Mouse (Mus musculus) kidney, embryonic 15.5 days (tissue): ENCODE measurements around the gene Hist1h4d. TPM values are rescaled to one million over a fixed set of nuclear protein-coding genes. Genes with fewer than 3 reads are reported as not detected.
A peak's percentile ranks its signal among the peaks of the same experiment; 100 is the strongest.
"Not testable (repeated sequence)": the region's sequence is repeated elsewhere in the genome, so short reads cannot be mapped to it uniquely, and the experiment has no call there.

ENCODE experiments used
- ATAC-seq: fragments of 200-750 bp; cut with Nextera tagmentation; replicated peaks from 2 replicates; pipeline ENCODE4 v1.8.0; 2017; ENCODE audit warnings: moderate TSS enrichment; ENCODE audit not compliant: low FRiP score
- H3K27ac ChIP-seq: fragments of 300-500 bp; sonication (generic); 2 replicates; pipeline ENCODE4 v1.5.1; 2015; ENCODE audit warnings: mild to moderate bottlenecking, inconsistent platforms
- H3K27me3 ChIP-seq: fragments of 300-500 bp; sonication (generic); 2 replicates; pipeline ENCODE4 v1.6.1; 2015; ENCODE audit warnings: inconsistent platforms
- H3K36me3 ChIP-seq: fragments of 300-500 bp; sonication (generic); 2 replicates; pipeline ENCODE4 v1.6.1; 2015; ENCODE audit warnings: inconsistent platforms
- H3K4me1 ChIP-seq: fragments of 300-500 bp; sonication (generic); 2 replicates; pipeline ENCODE4 v1.6.1; 2015; ENCODE audit warnings: inconsistent platforms
- H3K4me2 ChIP-seq: fragments of 300-500 bp; sonication (generic); 2 replicates; pipeline ENCODE4 v1.6.1; 2015; ENCODE audit warnings: moderate library complexity, mild to moderate bottlenecking, inconsistent platforms
- H3K4me3 ChIP-seq: fragments of 300-500 bp; sonication (generic); replicated peaks from 2 replicates; pipeline ENCODE4 v1.5.1; 2015; ENCODE audit warnings: mild to moderate bottlenecking, inconsistent platforms
- H3K9ac ChIP-seq: fragments of 300-500 bp; sonication (generic); 2 replicates; pipeline ENCODE4 v1.6.1; 2015; ENCODE audit warnings: mild to moderate bottlenecking, inconsistent platforms
- H3K9me3 ChIP-seq: fragments of 300-500 bp; sonication (generic); replicated peaks from 2 replicates; pipeline ENCODE4 v1.6.1; 2016; ENCODE audit warnings: inconsistent platforms
- WGBS: fragments of 180-500 bp; shearing (Covaris S2); methylation state at CpG from one replicate; pipeline ENCODE4 v1.1.7; 2015; ENCODE audit warnings: mixed read lengths; 5-methylcytosine and 5-hydroxymethylcytosine counted together
- polyA plus RNA-seq: library from polyadenylated mRNA; unstranded; fragments of >200 nt; fragmentation: Nextera tagmentation; extraction: Ambion mirVana; gene quantifications from 2 replicates; pipeline ENCODE4 v1.2.1, GENCODE M21; 2015

Gene Hist1h4d
- polyA plus RNA-seq, 1 experiment from 2014 or later, result 123 TPM

DNA sequence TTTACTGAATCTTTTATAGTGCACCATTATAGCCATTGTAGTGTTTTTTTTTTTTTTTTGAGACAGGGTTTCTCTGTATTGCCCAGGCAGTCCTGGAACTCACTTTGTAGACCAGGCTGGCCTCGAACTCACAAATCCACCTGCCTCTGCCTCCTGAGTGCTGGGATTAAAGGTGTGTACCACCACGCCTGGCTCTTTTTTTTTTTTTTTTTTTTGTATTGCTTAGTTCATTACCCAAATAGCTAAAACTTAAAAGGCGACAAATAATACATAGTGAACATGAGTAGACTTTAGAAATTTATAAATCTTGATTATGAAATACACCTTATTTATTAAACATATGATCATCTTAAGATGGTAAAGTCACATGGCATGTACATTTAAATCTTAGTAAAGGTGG is 39.9 kb upstream of the Hist1h4d start:
- no peaks in the 10 kb centered on the region for H3K27me3 ChIP-seq
- H3K4me3 ChIP-seq, result no peak overlapping the region
- no peak overlapping the region for H3K27ac ChIP-seq
- no peak overlapping the region for H3K4me2 ChIP-seq
- WGBS, result 87% methylated on average over 3 of the region's 3 CpGs
- H3K36me3 ChIP-seq, result no peaks in the 10 kb centered on the region
- H3K9ac ChIP-seq, result no peak overlapping the region
- no peaks in the 10 kb centered on the region for H3K9me3 ChIP-seq
- peaks cover 28% of the 10 kb centered on the region for H3K4me1 ChIP-seq
- no peak for ATAC-seq

DNA sequence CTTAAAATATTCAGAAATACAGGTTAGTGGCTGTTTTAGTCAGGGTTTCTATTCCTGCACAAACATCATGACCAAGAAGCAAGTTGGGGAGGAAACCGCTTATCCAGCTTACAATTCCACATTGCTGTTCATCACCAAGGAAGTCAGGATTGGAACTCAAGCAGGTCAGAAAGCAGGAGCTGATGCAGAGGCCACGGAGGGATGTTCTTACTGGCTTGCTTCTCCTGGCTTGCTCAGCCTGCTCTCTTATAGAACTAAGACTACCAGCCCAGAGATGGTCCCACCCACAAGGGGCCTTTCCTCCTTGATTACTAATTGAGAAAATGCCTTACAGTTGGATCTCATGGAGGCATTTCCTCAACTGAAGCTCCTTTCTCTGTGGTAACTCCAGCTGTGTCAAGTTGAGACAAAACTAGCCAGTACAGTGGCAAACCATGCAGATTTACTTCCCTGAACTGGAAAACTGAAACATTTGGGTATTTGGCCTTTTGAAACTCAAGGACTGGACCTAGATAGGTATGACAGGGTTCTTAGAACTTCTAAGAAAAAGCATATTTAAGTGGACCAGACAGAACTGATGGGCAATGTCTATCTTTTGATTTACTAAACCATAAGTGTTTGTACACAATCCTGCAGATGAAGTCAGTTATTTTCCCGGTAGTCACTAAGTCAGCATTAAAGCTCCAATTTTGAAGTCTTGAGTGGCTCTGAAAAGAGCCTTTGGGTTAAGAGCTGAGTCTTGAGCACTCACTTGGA is 39.0 kb upstream of the Hist1h4d start:
- not testable (repeated sequence) for H3K36me3 ChIP-seq, H3K9me3 ChIP-seq, ATAC-seq, H3K27me3 ChIP-seq
- peak overlapping the region; percentile 96 for H3K27ac ChIP-seq
- peak overlapping the region; percentile 52 for H3K4me3 ChIP-seq
- WGBS, result 5% methylated on average over 3 of the region's 3 CpGs
- H3K4me2 ChIP-seq, result peak overlapping the region; percentile 74
- H3K4me1 ChIP-seq, result peaks cover 20% of the 10 kb centered on the region; the same call in 1 of the 2 replicates
- peak overlapping the region; percentile 57 for H3K9ac ChIP-seq

DNA sequence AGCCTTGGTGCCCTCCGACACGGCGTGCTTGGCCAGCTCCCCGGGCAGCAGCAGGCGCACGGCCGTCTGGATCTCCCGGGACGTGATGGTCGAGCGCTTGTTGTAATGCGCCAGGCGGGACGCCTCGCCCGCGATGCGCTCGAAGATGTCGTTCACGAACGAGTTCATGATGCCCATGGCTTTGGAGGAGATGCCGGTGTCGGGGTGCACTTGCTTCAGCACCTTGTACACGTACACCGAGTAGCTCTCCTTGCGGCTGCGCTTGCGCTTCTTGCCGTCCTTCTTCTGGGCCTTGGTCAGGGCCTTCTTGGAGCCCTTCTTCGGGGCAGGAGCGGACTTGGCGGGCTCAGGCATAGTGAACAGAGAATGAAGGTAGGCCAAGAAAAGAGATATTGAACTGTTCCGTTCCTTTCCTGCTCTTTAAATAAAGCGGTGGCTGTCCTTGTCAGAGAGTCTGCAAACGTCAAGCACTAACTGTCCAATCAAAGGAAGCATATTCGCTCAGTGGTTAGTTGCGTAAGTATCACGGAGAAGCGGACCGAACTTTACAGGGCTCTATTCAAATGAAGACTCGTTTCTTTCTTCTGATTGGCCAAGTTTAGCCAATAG is 38.3 kb upstream of the Hist1h4d start, which contains the start of gene Hist1h2bh:
TSS of gene Hist1h2bh (minus strand) at position 394 of the 609 bp plus-strand sequence.
- peak within 1 kb of the TSS; percentile 57 for H3K9ac ChIP-seq
- peak within 1 kb of the TSS; percentile 52 for H3K4me3 ChIP-seq
- not testable (repeated sequence) for H3K27me3 ChIP-seq, H3K36me3 ChIP-seq, H3K9me3 ChIP-seq
- H3K4me2 ChIP-seq, result peak within 1 kb of the TSS; percentile 74
- peak within 1 kb of the TSS; percentile 97 for H3K27ac ChIP-seq
- under 1% methylated on average over 28 of the region's 42 CpGs for WGBS
- peak; percentile 95 for ATAC-seq
- peaks cover 16% of the 10 kb centered on the region; the same call in 1 of the 2 replicates for H3K4me1 ChIP-seq

DNA sequence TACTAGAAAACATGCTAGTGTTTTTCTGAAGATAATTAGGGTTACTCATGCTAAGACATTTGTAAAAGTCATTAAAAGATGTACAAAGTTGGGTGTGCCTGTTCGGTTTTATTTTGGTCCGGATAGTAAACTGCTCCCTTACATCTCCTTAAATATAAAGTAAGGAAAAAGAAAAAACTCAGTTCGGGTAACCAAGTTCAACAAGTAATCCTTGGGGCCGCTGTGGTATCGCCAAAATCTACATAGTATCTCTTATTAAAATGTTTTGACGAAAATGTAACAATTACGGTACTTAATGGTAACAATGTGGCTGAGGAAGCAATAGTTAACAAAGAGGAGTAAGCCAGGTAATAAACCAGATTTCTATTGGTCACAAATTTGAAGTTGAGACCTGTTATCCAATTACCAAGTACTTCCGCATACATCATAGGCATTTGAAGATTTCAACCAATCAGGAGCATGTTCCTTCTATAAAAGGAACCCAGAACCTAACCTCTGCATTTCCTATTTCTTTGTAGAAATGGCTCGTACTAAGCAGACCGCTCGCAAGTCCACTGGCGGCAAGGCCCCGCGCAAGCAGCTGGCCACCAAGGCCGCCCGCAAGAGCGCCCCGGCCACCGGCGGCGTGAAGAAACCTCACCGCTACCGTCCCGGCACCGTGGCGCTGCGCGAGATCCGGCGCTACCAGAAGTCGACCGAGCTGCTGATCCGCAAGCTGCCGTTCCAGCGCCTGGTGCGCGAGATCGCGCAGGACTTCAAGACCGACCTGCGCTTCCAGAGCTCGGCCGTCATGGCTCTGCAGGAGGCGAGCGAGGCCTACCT is 37.2 kb upstream of the Hist1h4d start, which contains the start of gene Hist1h3f:
TSS of gene Hist1h3f (plus strand) at position 88 of the 822 bp plus-strand sequence.
- no peaks in the 10 kb centered on the region for H3K9me3 ChIP-seq
- 0 out of 2 replicates have a peak, but pooled peaks cover 13% of the 10 kb centered on the region for H3K4me1 ChIP-seq
- peak within 1 kb of the TSS; percentile 97 for H3K27ac ChIP-seq
- peak within 1 kb of the TSS; percentile 74 for H3K4me2 ChIP-seq
- peak; percentile 93 for ATAC-seq
- H3K36me3 ChIP-seq, result no peaks in the 10 kb centered on the region
- peak within 1 kb of the TSS; percentile 57 for H3K9ac ChIP-seq
- peak within 1 kb of the TSS; percentile 52 for H3K4me3 ChIP-seq
- WGBS, result under 1% methylated on average over 26 of the region's 45 CpGs
- H3K27me3 ChIP-seq, result no peaks in the 10 kb centered on the region

DNA sequence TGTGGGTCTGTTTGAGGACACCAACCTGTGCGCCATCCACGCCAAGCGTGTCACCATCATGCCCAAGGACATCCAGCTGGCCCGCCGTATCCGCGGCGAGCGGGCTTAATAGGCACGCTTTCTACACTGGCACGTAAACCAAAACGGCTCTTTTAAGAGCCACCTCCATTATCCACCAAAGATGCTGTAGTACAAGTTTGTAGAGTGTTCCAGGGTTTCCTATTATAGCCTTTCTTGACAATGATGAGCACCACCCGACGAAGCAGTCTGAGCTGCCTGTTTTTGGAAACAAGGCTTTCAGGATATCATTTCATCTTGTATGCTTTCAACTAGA is 36.6 kb upstream of the Hist1h4d start:
- peak overlapping the region; percentile 50 for H3K4me3 ChIP-seq
- peak overlapping the region; percentile 74 for H3K4me2 ChIP-seq
- under 1% methylated on average over 13 of the region's 14 CpGs for WGBS
- H3K9me3 ChIP-seq, H3K27me3 ChIP-seq, H3K36me3 ChIP-seq, ATAC-seq: not testable (repeated sequence)
- peak overlapping the region; percentile 45 for H3K9ac ChIP-seq
- H3K4me1 ChIP-seq, result 0 out of 2 replicates have a peak, but pooled peaks cover 13% of the 10 kb centered on the region
- peak overlapping the region; percentile 97 for H3K27ac ChIP-seq

DNA sequence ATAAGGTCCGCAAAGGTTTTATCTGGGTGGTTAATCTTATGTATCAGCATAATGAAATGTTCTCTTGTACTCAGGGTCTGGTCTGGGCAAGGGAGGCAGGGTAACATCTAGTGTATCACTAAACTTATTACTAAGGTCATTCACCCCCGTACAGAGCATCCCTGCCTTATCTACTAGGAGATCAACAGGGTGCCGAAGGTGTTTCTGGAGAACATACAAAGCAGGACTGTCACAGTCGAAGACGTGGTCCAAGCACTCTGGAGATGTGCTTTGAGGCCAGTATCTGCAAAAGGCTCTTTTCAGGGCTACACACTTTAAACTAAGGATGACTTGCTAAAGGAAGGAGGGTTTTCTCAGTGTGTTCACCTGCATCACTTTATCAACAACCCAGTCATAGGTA is 34.7 kb upstream of the Hist1h4d start:
- 64% methylated on average over 5 of the region's 5 CpGs for WGBS
- Histone ChIP-seq H3K27ac (peak overlapping the region; percentile 54), H3K4me3 (no peak overlapping the region), H3K4me2 (no peak overlapping the region), H3K36me3 (no peaks in the 10 kb centered on the region), H3K4me1 (peaks cover 14% of the 10 kb centered on the region), H3K9me3 (no peaks in the 10 kb centered on the region), H3K9ac (no peak overlapping the region), H3K27me3 (no peaks in the 10 kb centered on the region)
- ATAC-seq, result no peak

DNA sequence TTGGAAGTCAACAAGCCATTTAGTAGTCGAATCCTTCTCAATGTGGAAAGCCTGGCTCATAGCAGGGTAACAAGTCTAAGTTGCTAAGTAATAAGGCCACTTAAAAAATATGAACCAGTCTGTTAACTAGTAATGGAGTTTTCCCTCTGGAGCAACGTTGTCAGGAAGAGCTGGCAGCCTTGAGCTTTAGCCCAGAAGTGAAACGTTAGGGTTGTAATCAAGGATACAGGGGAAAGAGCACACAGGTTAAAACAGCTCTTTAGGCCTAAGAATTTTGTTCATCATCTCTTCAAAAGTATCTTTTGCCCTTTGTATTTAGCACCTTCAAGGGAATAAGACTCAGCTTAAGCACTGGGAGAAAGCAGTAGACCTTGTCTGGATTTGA is 30.6 kb upstream of the Hist1h4d start:
- Histone ChIP-seq H3K27ac (peak overlapping the region; percentile 94), H3K9me3 (no peaks in the 10 kb centered on the region)
- ATAC-seq, result no peak

DNA sequence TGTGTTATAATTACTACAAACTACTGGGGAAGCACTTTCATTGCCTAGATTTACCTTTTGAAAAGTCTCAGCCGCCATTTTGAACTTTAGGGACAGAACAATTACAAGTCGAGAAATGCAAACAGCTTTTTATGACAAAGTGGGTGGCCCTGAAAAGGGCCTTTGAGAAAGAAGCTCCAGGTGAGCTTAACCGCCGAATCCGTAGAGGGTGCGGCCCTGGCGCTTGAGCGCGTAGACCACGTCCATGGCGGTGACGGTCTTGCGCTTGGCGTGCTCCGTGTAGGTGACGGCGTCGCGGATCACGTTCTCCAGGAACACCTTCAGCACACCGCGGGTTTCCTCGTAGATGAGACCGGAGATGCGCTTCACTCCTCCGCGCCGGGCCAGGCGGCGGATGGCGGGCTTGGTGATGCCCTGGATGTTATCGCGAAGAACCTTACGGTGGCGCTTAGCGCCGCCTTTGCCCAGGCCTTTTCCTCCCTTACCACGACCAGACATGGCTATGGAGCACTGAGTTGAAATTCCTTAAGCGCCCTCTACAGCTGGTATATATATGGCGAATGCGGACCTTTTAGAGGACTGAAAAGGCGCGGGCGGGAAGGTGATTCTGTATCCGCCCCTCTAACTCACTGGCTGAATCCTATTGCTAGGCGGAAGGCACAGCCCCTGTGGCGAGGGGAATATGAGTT is 30.1 kb upstream of the Hist1h4d start, which contains the start of gene Hist1h4f:
TSS of gene Hist1h4f (minus strand) at position 503 of the 689 bp plus-strand sequence.
- not testable (repeated sequence) for H3K27me3 ChIP-seq, H3K9me3 ChIP-seq, H3K36me3 ChIP-seq
- Histone ChIP-seq H3K9ac (peak within 1 kb of the TSS; percentile 49), H3K4me2 (peak within 1 kb of the TSS; percentile 65), H3K4me1 (peaks cover 20% of the 10 kb centered on the region), H3K4me3 (peak within 1 kb of the TSS; percentile 51), H3K27ac (peak within 1 kb of the TSS; percentile 94)
- WGBS, result under 1% methylated on average over 47 of the region's 47 CpGs
- ATAC-seq, result peak; percentile 83

More for the DNA sequence above, 30.6 kb upstream of the Hist1h4d start:
- Histone ChIP-seq H3K27me3 (no peaks in the 10 kb centered on the region), H3K4me2 (peak overlapping the region; percentile 65), H3K4me1 (peaks cover 20% of the 10 kb centered on the region), H3K9ac (peak overlapping the region; percentile 49), H3K36me3 (no peaks in the 10 kb centered on the region), H3K4me3 (peak overlapping the region; percentile 51)
- WGBS, result under 1% methylated on average over 3 of the region's 3 CpGs

DNA sequence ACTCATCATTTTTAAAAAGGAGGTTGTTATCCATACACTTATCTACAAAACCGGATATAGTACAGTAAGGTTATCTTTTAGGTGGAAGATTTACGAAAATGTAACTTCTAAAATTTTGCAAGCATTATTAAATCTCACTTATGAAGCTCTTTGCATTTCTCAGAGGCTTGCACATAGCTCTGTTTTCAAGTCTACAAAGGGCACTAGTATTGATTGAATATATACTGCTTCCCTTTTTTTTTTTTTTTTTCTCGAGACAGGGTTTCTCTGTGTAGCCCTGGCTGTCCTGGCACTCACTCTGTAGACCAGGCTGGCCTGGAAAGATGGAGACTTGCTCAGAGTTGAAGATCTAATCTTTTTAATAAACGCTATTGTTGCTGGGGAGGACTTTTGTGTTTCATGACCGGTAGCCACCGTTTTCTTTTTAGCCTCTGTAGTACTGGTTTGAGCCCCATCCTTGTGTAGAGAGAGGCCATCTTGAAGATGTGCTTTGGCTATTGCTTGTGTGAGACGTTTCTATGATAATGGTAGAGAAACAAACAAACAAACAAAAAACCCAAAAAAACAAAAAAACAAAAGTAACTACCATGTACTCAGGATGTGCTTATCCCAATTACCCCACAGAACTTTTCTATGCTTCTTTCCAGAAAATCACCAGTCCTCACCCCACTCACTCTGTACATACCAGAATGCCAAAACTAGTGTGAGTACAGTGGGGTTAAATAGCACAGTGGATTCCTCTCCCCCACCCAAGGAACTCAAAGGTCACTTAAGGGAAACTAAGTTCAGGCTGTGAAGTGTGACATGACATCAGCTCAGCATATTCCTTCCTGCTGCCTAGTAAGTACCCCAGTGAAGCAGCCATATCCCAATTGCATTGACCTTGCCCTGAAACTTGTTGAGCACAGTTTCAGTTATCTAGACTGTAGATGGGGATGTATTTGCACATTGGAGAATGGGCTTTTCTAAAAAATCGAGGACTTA is 29.2 kb upstream of the Hist1h4d start:
- Histone ChIP-seq H3K4me2 (peak overlapping the region; percentile 65), H3K36me3 (no peaks in the 10 kb centered on the region), H3K27ac (peak overlapping the region; percentile 94), H3K4me1 (peaks cover 24% of the 10 kb centered on the region), H3K9ac (peak overlapping the region; percentile 39; the same call in 1 of the 2 replicates), H3K4me3 (peak overlapping the region; percentile 51), H3K9me3 (no peaks in the 10 kb centered on the region), H3K27me3 (no peaks in the 10 kb centered on the region)
- 52% methylated on average over 8 of the region's 8 CpGs for WGBS
- ATAC-seq, result no peak

DNA sequence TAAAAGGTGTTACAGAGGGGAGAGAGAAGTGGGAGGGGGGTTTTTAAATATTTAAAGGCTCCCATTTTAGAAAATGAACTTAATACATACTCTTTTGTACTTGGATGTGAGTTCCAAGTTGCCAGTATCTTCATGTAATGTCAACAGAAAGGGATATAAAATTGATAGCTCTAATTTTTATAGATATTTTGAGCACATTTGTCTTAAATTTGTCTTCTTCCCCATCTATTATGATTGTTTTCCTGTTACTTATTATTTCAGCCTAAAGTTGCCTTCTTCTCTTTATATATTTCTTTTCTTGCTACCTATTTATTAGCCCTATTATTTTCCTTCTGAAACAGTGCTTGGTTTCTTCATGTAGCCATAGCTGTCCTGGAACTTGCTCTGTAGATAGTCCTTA is 28.4 kb upstream of the Hist1h4d start, which contains the start of gene Hist1h1d:
TSS of gene Hist1h1d (plus strand) at position 301 of the 400 bp plus-strand sequence.
- Histone ChIP-seq H3K27me3 (no peaks in the 10 kb centered on the region), H3K4me2 (peak within 1 kb of the TSS; percentile 65), H3K4me3 (no peak within 1 kb of the TSS), H3K9ac (no peak within 1 kb of the TSS), H3K9me3 (no peaks in the 10 kb centered on the region), H3K4me1 (peaks cover 24% of the 10 kb centered on the region), H3K27ac (peak within 1 kb of the TSS; percentile 99), H3K36me3 (no peaks in the 10 kb centered on the region)
- ATAC-seq, result no peak
